Mouse (Mus musculus) limb, embryonic 11.5 days (tissue): ENCODE measurements around the gene Bmp6. TPM values are rescaled to one million over a fixed set of nuclear protein-coding genes. Genes with fewer than 3 reads are reported as not detected.

Source experiments
- ATAC-seq: fragments of 200-750 bp; cut with Nextera tagmentation; 2 replicates; pipeline ENCODE4 v1.8.0; 2017; ENCODE audit warnings: low read depth; ENCODE audit not compliant: insufficient number of reproducible peaks, low FRiP score, low TSS enrichment
- DNase-seq: peaks from one replicate; pipeline ENCODE4 v3.0.0-alpha.2; 2015; ENCODE audit warnings: low spot score
- H3K27ac ChIP-seq: fragments of 300-500 bp; sonication (generic); replicated peaks from 2 replicates; pipeline ENCODE4 v1.5.1; 2014; ENCODE audit warnings: low read depth, mild to moderate bottlenecking, low read length
- H3K27me3 ChIP-seq: fragments of 300-500 bp; sonication (generic); 2 replicates; pipeline ENCODE4 v1.6.1; 2014; ENCODE audit warnings: mild to moderate bottlenecking, low read length, mixed read lengths; ENCODE audit not compliant: control insufficient read depth, insufficient read depth
- H3K36me3 ChIP-seq: fragments of 300-500 bp; sonication (generic); 2 replicates; pipeline ENCODE4 v1.6.1; 2014; ENCODE audit warnings: mild to moderate bottlenecking, low read length, moderate library complexity, mixed read lengths; ENCODE audit not compliant: control insufficient read depth, insufficient read depth
- H3K4me1 ChIP-seq: fragments of 300-500 bp; sonication (generic); 2 replicates; pipeline ENCODE4 v1.6.1; 2014; ENCODE audit warnings: low read length, mixed read lengths; ENCODE audit not compliant: control insufficient read depth, insufficient read depth
- H3K4me2 ChIP-seq: fragments of 300-500 bp; sonication (generic); 2 replicates; pipeline ENCODE4 v1.6.1; 2014; ENCODE audit warnings: low read depth, mild to moderate bottlenecking, moderate library complexity; ENCODE audit not compliant: severe bottlenecking
- H3K4me3 ChIP-seq: fragments of 300-500 bp; sonication (generic); 2 replicates; pipeline ENCODE4 v1.5.1; 2014; ENCODE audit warnings: low read depth, low read length
- H3K9ac ChIP-seq: fragments of 300-500 bp; sonication (generic); 2 replicates; pipeline ENCODE4 v1.6.1; 2014; ENCODE audit warnings: mild to moderate bottlenecking, low read length
- H3K9me3 ChIP-seq: fragments of 300-500 bp; sonication (generic); 2 replicates; pipeline ENCODE4 v1.6.1; 2016; ENCODE audit warnings: low read length; ENCODE audit not compliant: control insufficient read depth
- WGBS: fragments of 180-500 bp; shearing (Covaris S2); extraction: QIAGEN DNeasy Blood & Tissue Kit; methylation state at CpG from one replicate; pipeline ENCODE4 v1.1.7; 2014; 5-methylcytosine and 5-hydroxymethylcytosine counted together
- polyA plus RNA-seq: library from polyadenylated mRNA; unstranded; fragments of >200 nt; fragmentation: Nextera tagmentation; extraction: Ambion mirVana; gene quantifications from 2 replicates; pipeline ENCODE4 v1.2.1, GENCODE M21; 2014

The Bmp6 gene
- polyA plus RNA-seq, 1 experiment from 2014 or later = 0.52 TPM

DNA sequence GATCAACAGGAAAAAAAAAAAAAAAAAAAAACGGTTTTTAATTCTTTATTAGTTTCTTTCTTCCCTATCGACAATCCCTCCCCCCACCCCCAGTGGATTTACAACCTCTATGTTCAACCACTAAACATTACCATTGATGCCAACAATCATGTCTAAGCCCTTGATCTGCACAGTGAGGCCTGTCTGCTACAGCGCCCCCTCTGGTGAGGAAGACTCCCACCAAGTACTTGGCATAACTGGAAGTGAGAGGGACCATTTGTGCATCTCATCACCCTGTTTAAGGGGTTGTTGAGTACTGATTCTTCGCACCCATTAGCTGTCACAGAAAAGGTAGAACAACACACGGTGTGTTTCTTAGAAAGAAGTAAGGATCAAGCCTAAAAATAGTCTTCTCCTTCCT lies 203.8 kb downstream of the Bmp6 start:
- ATAC-seq (no peak), DNase-seq (no peak)
- Histone ChIP-seq H3K4me2 (no peak overlapping the region), H3K36me3 (no peaks in the 10 kb centered on the region), H3K4me3 (no peak overlapping the region), H3K9ac (no peak overlapping the region), H3K9me3 (no peaks in the 10 kb centered on the region), H3K27ac (no peak overlapping the region), H3K27me3 (no peaks in the 10 kb centered on the region), H3K4me1 (no peaks in the 10 kb centered on the region)
- 79% methylated on average over 5 of the region's 5 CpGs for WGBS

Other genes starting within 250 kb of the Bmp6 start
- 3.0 and 3.9 TPM in 2 replicates for gene Dsp, start 193.8 kb upstream of the Bmp6 start, polyA plus RNA-seq
- gene Snrnp48, start 140.2 kb upstream of the Bmp6 start, polyA plus RNA-seq = 41.4 and 41.9 TPM in 2 replicates
- 183 TPM in 2 replicates for gene Txndc5, start 183.7 kb downstream of the Bmp6 start, polyA plus RNA-seq